Mouse (Mus musculus) embryonic facial prominence, embryonic 12.5 days (tissue): ENCODE measurements at regions not wholly inside any gene's neighbourhood (a gene's known extent, or its start where the extent isn't known, plus 50 kb on each side); places are given as distances from the start of the nearest gene placed in this dataset.

Source experiments
- ATAC-seq: fragments of 200-750 bp; cut with Nextera tagmentation; 2 replicates; pipeline ENCODE4 v1.8.0; 2017; ENCODE audit not compliant: insufficient number of reproducible peaks, insufficient read depth, low FRiP score, low TSS enrichment
- H3K27ac ChIP-seq: fragments of 300-500 bp; sonication (generic); 2 replicates; pipeline ENCODE4 v1.5.1; 2016; ENCODE audit warnings: mild to moderate bottlenecking
- H3K27me3 ChIP-seq: fragments of 300-500 bp; sonication (generic); 2 replicates; pipeline ENCODE4 v1.6.1; 2016; ENCODE audit warnings: mild to moderate bottlenecking, moderate library complexity
- H3K36me3 ChIP-seq: fragments of 300-500 bp; sonication (generic); 2 replicates; pipeline ENCODE4 v1.6.1; 2016; ENCODE audit warnings: mild to moderate bottlenecking
- H3K4me1 ChIP-seq: fragments of 300-500 bp; sonication (generic); 2 replicates; pipeline ENCODE4 v1.6.1; 2016
- H3K4me2 ChIP-seq: fragments of 300-500 bp; sonication (generic); replicated peaks from 2 replicates; pipeline ENCODE4 v1.6.1; 2016; ENCODE audit warnings: mild to moderate bottlenecking, moderate library complexity
- H3K4me3 ChIP-seq: fragments of 300-500 bp; sonication (generic); 2 replicates; pipeline ENCODE4 v1.5.1; 2016; ENCODE audit warnings: mild to moderate bottlenecking
- H3K9ac ChIP-seq: fragments of 300-500 bp; sonication (generic); 2 replicates; pipeline ENCODE4 v1.6.1; 2016; ENCODE audit warnings: mild to moderate bottlenecking, moderate library complexity
- H3K9me3 ChIP-seq: fragments of 300-500 bp; sonication (generic); 2 replicates; pipeline ENCODE4 v1.6.1; 2016; ENCODE audit warnings: mild to moderate bottlenecking, moderate library complexity
- WGBS: fragments of 180-500 bp; shearing (Covaris S2); methylation state at CpG from one replicate; pipeline ENCODE4 v1.1.7; 2016; 5-methylcytosine and 5-hydroxymethylcytosine counted together

DNA sequence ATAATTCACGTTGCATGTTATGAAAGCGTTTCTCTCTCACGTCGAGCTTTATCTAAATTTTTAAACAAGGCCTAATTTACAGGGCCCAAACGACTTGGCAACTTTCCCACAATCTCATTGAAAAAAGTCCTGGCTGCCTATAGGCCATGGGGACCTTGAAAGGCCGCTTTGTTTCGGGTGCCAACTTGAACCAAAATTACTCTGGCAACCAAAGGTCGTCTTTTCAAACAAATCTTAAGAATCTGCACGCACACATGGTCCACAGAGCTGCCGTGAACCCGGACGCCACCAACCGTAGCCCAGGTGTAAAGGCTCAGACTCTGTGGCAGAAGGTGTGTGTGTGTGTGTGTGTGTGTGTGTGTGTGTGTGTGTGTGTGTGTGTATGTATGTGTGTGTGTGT is 210.5 kb upstream of the Kazn start:
- Histone ChIP-seq H3K27me3 (no peaks in the 10 kb centered on the region), H3K9me3 (no peaks in the 10 kb centered on the region), H3K27ac (0 out of 2 replicates have a peak overlapping the region, but pooled peaks have one; percentile 65), H3K36me3 (no peaks in the 10 kb centered on the region), H3K4me2 (no peak overlapping the region), H3K9ac (no peak overlapping the region), H3K4me3 (no peak overlapping the region), H3K4me1 (peaks cover 31% of the 10 kb centered on the region)
- WGBS, result 45% methylated on average over 13 of the region's 13 CpGs
- no peak for ATAC-seq

GRCm38 (mm10) chr4:142449198-142449702 is 210.0 kb upstream of the Kazn start:
- no peak overlapping the region for H3K4me2 ChIP-seq
- no peak for ATAC-seq

DNA sequence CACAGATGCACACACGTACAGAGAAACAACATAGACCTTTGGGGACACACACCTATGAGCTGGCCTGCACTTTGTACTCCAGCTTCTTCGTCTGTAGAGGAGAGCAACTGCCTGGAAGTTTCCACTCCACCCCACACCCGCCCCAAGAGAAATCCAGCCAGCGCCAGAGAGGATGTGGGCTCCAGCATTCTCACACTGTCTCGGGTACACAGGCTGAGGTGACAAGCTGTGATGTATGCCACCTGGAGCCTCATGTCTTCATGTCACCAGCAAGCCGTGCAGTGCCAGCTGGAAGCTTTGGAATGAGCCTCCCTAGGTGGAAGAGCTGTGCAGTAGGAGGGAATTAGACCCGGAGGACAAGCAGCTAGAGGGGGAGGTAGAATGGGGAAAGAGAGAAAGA is 208.3 kb upstream of the Kazn start:
- H3K27ac ChIP-seq, result no peak overlapping the region
- H3K4me3 ChIP-seq, result no peak overlapping the region
- H3K4me1 ChIP-seq, result peaks cover 24% of the 10 kb centered on the region
- H3K27me3 ChIP-seq, result no peaks in the 10 kb centered on the region
- H3K4me2 ChIP-seq, result no peak overlapping the region
- H3K9ac ChIP-seq, result no peak overlapping the region
- no peaks in the 10 kb centered on the region for H3K36me3 ChIP-seq
- 66% methylated on average over 7 of the region's 7 CpGs for WGBS
- ATAC-seq, result no peak
- no peaks in the 10 kb centered on the region for H3K9me3 ChIP-seq

More at GRCm38 (mm10) chr4:142449198-142449702, 210.0 kb upstream of the Kazn start:
- no peaks in the 10 kb centered on the region for H3K36me3 ChIP-seq
- H3K4me3 ChIP-seq, result no peak overlapping the region
- peaks cover 31% of the 10 kb centered on the region for H3K4me1 ChIP-seq
- H3K9me3 ChIP-seq, result no peaks in the 10 kb centered on the region
- H3K9ac ChIP-seq, result no peak overlapping the region
- peak overlapping the region; percentile 65; the same call in 1 of the 2 replicates for H3K27ac ChIP-seq
- 76% methylated on average over 14 of the region's 14 CpGs for WGBS
- H3K27me3 ChIP-seq, result no peaks in the 10 kb centered on the region

- Histone ChIP-seq H3K9ac (no peak overlapping the region), H3K9me3 (no peaks in the 10 kb centered on the region), H3K27ac (no peak overlapping the region), H3K4me2 (no peak overlapping the region), H3K36me3 (no peaks in the 10 kb centered on the region), H3K4me3 (no peak overlapping the region), H3K4me1 (peaks cover 23% of the 10 kb centered on the region), H3K27me3 (no peaks in the 10 kb centered on the region)
- 84% methylated on average over 11 of the region's 11 CpGs for WGBS
- ATAC-seq, result no peak
These were observed 201.8 kb upstream of the Kazn start for GRCm38 (mm10) chr4:142441045-142441444.

DNA sequence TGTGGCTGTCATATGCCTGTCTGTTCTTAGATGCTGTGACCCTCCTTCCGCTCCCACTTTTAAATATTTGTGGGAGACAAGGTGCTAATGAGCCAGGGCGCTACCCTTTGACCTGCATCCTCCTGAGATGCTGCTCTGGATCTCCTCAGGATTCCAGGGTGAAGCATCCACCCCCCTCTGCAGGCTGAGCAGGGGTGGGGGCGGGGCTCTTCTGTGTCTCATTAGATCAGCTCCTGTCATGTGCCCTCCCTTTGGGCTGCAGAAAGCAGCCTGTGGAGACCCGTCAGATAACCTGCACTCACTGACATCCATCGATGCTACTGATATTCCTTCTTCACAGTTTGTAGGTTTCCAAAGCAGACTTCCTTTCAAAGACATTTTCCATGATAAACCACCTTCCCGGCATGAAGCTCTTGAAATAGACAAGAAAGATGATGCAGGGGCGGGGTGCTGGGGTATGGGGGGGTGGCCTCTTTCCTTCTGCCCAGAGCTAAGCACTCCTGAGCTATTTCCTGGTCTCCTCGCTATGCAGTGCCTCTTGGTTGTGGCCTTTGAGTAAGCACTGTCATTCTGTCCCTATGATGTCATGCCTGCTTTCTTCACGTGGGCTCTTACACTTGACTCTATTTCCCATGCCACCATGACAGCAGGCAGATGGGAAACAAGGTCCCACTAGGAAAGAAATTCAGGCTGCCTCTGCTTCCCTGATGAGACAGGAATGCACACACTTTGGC is 200.4 kb upstream of the Kazn start:
- Histone ChIP-seq H3K9ac (no peak overlapping the region), H3K27me3 (no peaks in the 10 kb centered on the region), H3K4me3 (no peak overlapping the region), H3K9me3 (no peaks in the 10 kb centered on the region), H3K4me2 (no peak overlapping the region), H3K27ac (no peak overlapping the region), H3K4me1 (peaks cover 23% of the 10 kb centered on the region), H3K36me3 (no peaks in the 10 kb centered on the region)
- WGBS, result 45% methylated on average over 9 of the region's 9 CpGs
- ATAC-seq, result no peak

DNA sequence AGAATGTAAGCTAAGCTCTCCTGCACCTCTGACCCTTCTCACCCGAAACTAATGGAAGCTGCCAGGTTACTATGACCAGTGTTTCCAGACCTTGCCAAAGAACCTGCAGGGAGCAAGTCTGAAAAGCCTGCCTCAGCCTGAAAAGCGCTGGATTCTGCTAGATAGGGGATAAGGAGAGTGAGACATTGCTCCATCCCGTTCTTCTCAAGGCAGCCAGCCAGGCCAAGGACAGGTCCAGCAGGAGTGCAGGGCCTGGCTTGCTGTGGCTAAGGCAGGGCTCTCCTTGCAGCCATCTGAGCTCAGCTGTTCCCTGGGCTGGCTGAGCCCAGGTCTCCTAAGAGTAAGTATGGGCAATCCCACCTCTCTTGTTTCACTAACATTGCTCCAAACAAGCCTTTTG is 185.4 kb upstream of the Kazn start:
- no peak for ATAC-seq
- Histone ChIP-seq H3K4me2 (no peak overlapping the region), H3K9ac (no peak overlapping the region), H3K27me3 (no peaks in the 10 kb centered on the region), H3K9me3 (no peaks in the 10 kb centered on the region), H3K27ac (no peak overlapping the region), H3K36me3 (no peaks in the 10 kb centered on the region), H3K4me3 (no peak overlapping the region), H3K4me1 (peaks cover 5% of the 10 kb centered on the region; the same call in 1 of the 2 replicates)
- WGBS, result 68% methylated on average over 3 of the region's 3 CpGs

DNA sequence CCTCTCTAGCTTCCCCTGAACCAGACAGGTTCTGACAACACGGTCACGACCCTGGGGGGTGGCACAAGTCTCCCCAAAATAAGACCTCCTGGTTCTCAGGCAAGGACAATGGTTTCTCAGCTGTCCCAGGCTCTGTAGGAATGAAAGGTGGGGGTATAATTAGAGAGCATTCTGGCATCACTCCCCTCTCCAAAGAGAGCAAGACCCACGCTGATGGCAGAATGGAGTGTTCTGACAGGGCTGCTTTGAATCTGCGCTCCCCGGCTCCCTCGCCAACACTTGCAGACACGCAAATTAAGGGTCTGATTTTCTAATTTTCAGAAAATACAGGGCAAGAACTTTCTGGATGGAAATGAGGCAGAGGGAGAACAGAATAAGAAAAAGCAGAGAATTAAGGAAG is 181.2 kb upstream of the Kazn start:
- Histone ChIP-seq H3K9me3 (no peaks in the 10 kb centered on the region), H3K4me3 (no peak overlapping the region), H3K27me3 (no peaks in the 10 kb centered on the region), H3K36me3 (no peaks in the 10 kb centered on the region), H3K9ac (no peak overlapping the region), H3K4me1 (no peaks in the 10 kb centered on the region), H3K27ac (no peak overlapping the region; the same call in 1 of the 2 replicates), H3K4me2 (no peak overlapping the region)
- no peak for ATAC-seq
- 59% methylated on average over 7 of the region's 7 CpGs for WGBS

DNA sequence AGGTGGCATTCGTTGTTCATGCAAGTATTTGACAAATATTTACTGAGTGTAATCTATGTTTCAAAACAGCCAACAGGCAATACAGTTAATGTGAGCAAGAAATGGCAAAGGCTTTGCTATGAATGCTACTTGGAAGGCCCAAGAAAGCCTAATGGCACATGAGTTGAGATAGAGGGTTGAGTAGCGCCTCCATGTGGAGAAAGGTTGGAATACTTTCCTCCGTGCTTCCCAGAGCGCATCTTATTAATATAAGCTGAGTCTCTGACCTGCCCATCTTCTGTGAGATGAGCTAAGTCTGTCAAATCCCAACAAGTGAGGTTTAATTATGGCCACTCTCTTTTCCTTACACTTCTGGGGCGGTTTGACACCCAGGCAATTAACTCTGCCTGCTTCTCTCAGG is 175.7 kb upstream of the Kazn start:
- no peak overlapping the region for H3K27ac ChIP-seq
- H3K4me2 ChIP-seq, result no peak overlapping the region
- no peaks in the 10 kb centered on the region for H3K27me3 ChIP-seq
- no peak overlapping the region for H3K4me3 ChIP-seq
- H3K9ac ChIP-seq, result no peak overlapping the region
- no peak for ATAC-seq
- H3K36me3 ChIP-seq, result no peaks in the 10 kb centered on the region
- WGBS, result 72% methylated on average over 5 of the region's 5 CpGs
- no peaks in the 10 kb centered on the region for H3K9me3 ChIP-seq
- H3K4me1 ChIP-seq, result no peaks in the 10 kb centered on the region

DNA sequence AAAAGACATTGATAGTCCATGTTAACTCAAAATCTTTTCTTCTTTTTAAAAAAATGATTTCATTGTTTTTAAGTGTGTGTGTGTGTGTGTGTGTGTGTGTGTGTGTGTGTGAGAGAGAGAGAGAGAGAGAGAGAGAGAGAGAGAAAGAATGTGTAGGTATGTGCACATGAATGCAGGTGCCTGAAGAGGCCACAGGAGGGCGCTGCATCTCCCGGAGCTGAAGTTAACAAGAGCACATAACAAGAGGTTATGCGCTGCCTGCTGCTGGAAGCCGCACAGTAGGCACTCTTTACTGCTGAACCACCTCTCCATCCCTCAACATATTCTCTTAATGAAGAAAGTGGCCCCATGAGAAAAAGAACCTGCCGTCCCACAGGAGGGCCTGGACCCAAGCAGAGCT is 172.6 kb upstream of the Kazn start:
- no peaks in the 10 kb centered on the region for H3K9me3 ChIP-seq
- H3K4me3 ChIP-seq, result no peak overlapping the region
- ATAC-seq, result no peak
- WGBS, result 96% methylated on average over 5 of the region's 5 CpGs
- no peaks in the 10 kb centered on the region for H3K27me3 ChIP-seq
- H3K4me2 ChIP-seq, result no peak overlapping the region
- no peak overlapping the region for H3K9ac ChIP-seq
- H3K4me1 ChIP-seq, result peaks cover 3% of the 10 kb centered on the region; the same call in 1 of the 2 replicates
- no peaks in the 10 kb centered on the region for H3K36me3 ChIP-seq
- H3K27ac ChIP-seq, result no peak overlapping the region

DNA sequence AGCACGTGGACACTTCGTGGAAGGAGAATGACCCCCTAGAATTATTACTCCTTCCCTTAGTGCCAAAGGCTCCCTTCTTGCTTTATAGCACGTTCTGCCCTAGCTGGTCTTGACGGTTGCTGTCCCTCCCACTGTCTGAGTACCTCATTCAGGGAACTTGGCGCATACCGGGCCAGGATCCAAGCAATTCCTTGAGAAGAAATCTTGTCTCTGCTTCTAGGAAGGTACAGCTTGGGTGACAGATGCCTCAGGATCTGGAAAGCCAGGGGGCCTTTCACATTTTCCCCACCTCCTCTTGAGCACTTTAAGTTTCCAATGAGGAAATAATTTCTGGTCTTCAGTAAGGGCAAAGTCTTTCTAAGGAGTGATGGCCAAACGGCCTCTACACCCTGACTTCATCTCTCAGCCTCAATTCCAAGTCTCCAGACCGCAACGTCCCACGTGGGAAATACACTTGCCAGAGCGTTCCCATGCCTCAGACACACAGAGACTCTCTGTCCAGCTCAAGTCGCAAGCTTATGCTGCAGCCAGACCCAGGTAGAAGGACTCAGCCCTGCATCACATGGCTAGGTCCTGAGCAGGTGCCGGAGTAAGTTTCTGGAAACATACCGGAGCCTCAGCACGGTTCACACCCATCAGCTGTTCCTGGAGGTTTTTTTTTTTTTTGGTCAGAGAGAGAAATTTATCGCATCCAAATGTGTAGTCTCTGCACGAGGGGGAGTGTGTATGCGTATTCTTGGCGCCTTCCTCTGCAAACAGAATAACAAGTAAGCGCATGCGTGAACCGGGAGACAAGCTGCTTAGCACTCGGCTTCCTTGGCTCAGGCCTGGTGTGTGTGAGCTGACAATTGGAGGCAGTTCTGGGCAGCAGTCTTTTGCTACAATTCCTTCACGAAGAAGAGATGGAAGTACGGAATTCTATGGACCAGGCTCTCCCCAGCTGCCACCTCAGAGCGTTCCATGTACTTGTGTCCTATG is 171.7 kb upstream of the Kazn start:
- Histone ChIP-seq H3K27ac (no peak overlapping the region), H3K9ac (no peak overlapping the region), H3K36me3 (no peaks in the 10 kb centered on the region), H3K4me2 (no peak overlapping the region), H3K27me3 (no peaks in the 10 kb centered on the region), H3K4me3 (no peak overlapping the region), H3K4me1 (peaks cover 3% of the 10 kb centered on the region; the same call in 1 of the 2 replicates), H3K9me3 (no peaks in the 10 kb centered on the region)
- WGBS, result 86% methylated on average over 26 of the region's 26 CpGs
- no peak for ATAC-seq

DNA sequence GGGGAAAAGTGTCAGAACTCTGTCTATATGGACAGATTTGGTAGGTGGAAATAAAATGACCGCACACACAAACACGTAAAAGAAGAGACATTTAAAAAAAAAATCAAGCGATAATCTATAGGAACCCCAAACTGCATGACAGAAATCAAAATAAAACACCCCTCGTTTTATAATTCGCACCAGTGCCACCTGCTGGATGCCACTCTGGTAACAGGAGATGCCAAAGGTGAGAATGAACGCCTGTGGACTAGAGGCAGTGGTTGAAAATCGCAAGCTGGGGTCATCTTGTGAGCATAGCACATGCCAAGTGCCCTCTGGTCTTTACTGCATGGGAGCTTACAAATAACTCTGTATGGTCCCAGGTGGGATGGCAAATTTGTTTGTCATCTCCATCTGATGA is 158.7 kb upstream of the Kazn start:
- peaks cover 8% of the 10 kb centered on the region for H3K9me3 ChIP-seq
- H3K27me3 ChIP-seq, result no peaks in the 10 kb centered on the region
- H3K4me2 ChIP-seq, result no peak overlapping the region
- H3K4me1 ChIP-seq, result no peaks in the 10 kb centered on the region
- no peak overlapping the region for H3K9ac ChIP-seq
- 0 out of 2 replicates have a peak, but pooled peaks cover 5% of the 10 kb centered on the region for H3K36me3 ChIP-seq
- no peak overlapping the region for H3K27ac ChIP-seq
- 76% methylated on average over 7 of the region's 7 CpGs for WGBS
- ATAC-seq, result no peak
- no peak overlapping the region for H3K4me3 ChIP-seq
